Mouse (Mus musculus): ENCODE measurements at regions not wholly inside any gene's neighbourhood (a gene's known extent, or its start where the extent isn't known, plus 50 kb on each side); places are given as distances from the start of the nearest gene placed in this dataset.

DNA sequence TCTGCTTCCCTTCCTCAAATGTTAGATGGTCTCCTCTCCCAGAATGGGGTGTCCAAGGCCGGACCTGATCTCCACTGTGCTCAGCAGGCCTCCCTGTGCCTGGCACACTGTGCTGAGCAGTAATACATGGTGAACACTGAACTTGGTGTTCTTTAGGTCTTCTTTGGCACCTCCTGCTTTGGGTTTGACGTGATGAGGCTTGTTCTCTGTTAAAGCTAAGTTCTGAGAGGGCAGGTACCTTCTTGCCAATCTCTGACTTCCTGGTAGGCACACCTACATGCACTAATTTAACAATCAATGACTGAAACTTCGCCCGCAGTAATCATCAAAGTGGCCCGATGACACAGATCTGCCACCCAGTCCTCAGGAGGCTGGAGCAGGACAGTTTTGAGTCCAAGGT lies 238.5 kb downstream of the Sp3 start:
- in situ Hi-C loops (cut with MboI; ENCODE audit: low pct_ligation_motif_present, low pct_unique_long_range_greater_than_20kb, low sequenced_read_pairs): no loop called here
- H3K36me3 ChIP-seq (replicated peaks in 1 of 2; ENCODE audit: control insufficient read depth in 1 of 2, insufficient read depth in 1 of 2, low read length in 1 of 2): no peaks in the 10 kb centered on the region
- no peaks in the 10 kb centered on the region for H3K27me3 ChIP-seq (replicated peaks)
- H3K4me1 ChIP-seq (ENCODE audit: control insufficient read depth in 1 of 2, insufficient read depth in 2 of 2): peaks cover 12 to 17% of the 10 kb centered on the region in 2 experiments
- dilution Hi-C loops (cut with MboI; ENCODE audit: extremely low pct_ligation_motif_present, extremely low pct_unique_long_range_greater_than_20kb, low sequenced_read_pairs): no loop called here
- no peak overlapping the region for H3K4me2 ChIP-seq (ENCODE audit: insufficient read depth, low read depth, poor library complexity, severe bottlenecking)
- no peak overlapping the region for H3K9ac ChIP-seq (ENCODE audit: insufficient read depth, low read depth)
- no peak overlapping the region for H3K4me3 ChIP-seq (replicated peaks in 1 of 3; ENCODE audit: low read depth in 2 of 3, low read length in 2 of 3, poor library complexity in 1 of 3)
- TF ChIP-seq PAX5 (IDR thresholded peaks at IDR 0.05; ENCODE audit: low read length) (no peak), IRF4 (IDR thresholded peaks at IDR 0.05; ENCODE audit: low read depth, low read length) (no peak), POLR2A (IDR thresholded peaks at IDR 0.05; ENCODE audit: low read depth, low read length) (no peak), USF1 (IDR thresholded peaks at IDR 0.05; ENCODE audit: low read depth, low read length) (no peak), MAFK (IDR thresholded peaks at IDR 0.05; ENCODE audit: insufficient replicate concordance, low read length) (no peak), GABPA (IDR thresholded peaks at IDR 0.05; ENCODE audit: insufficient replicate concordance, low read depth, low read length) (no peak), USF2 (conservative IDR thresholded peaks at IDR 0.05; ENCODE audit: low read depth, low read length) (no peak), SMC3 (IDR thresholded peaks at IDR 0.05; ENCODE audit: low read depth, low read length) (no peak), ZC3H11A (IDR thresholded peaks at IDR 0.05; ENCODE audit: low read depth, low read length) (no peak), CTCF (conservative IDR thresholded peaks at IDR 0.05 in 1 of 2, IDR thresholded peaks at IDR 0.05 in 1 of 2; ENCODE audit: low read depth in 2 of 2, low read length in 2 of 2) (no peak), KAT2A (IDR thresholded peaks at IDR 0.05; ENCODE audit: insufficient replicate concordance, low read length) (no peak), MAX (IDR thresholded peaks at IDR 0.05; ENCODE audit: low read length) (no peak), ETS1 (conservative IDR thresholded peaks at IDR 0.05; ENCODE audit: low read depth, low read length) (no peak), EP300 (IDR thresholded peaks at IDR 0.05; ENCODE audit: low read length) (no peak), MYC (IDR thresholded peaks at IDR 0.05; ENCODE audit: low read depth, low read length) (no peak)
- DNase-seq (ENCODE audit: extremely low read depth): no peak
- H3K27ac ChIP-seq (ENCODE audit: insufficient read depth, low read depth): no peak overlapping the region
- H3K9me3 ChIP-seq (replicated peaks; ENCODE audit: low read length): no peaks in the 10 kb centered on the region
- H3K79me2 ChIP-seq (replicated peaks; ENCODE audit: control insufficient read depth, extremely low read depth, insufficient read depth, poor library complexity, severe bottlenecking): no peaks in the 10 kb centered on the region

- H3K9me3 ChIP-seq (replicated peaks; ENCODE audit: low read length): no peaks in the 10 kb centered on the region
- no peaks in the 10 kb centered on the region for H3K79me2 ChIP-seq (replicated peaks; ENCODE audit: control insufficient read depth, extremely low read depth, insufficient read depth, poor library complexity, severe bottlenecking)
- no peak overlapping the region for H3K4me2 ChIP-seq (ENCODE audit: insufficient read depth, low read depth, poor library complexity, severe bottlenecking)
- dilution Hi-C loops (cut with MboI; ENCODE audit: extremely low pct_ligation_motif_present, extremely low pct_unique_long_range_greater_than_20kb, low sequenced_read_pairs) (no loop called here), in situ Hi-C loops (cut with MboI; ENCODE audit: low pct_ligation_motif_present, low pct_unique_long_range_greater_than_20kb, low sequenced_read_pairs) (no loop called here)
- no peak overlapping the region for H3K4me3 ChIP-seq (replicated peaks in 1 of 3; ENCODE audit: low read depth in 2 of 3, low read length in 2 of 3, poor library complexity in 1 of 3)
- TF ChIP-seq MXI1 (IDR thresholded peaks at IDR 0.05; ENCODE audit: low read depth, low read length): no peak
- no peak for TF ChIP-seq POLR2AphosphoS2 (IDR thresholded peaks at IDR 0.05; ENCODE audit: low read depth, low read length)
- H3K36me3 ChIP-seq (replicated peaks in 1 of 2; ENCODE audit: control insufficient read depth in 1 of 2, insufficient read depth in 1 of 2, low read length in 1 of 2): no peaks in the 10 kb centered on the region
- H3K4me1 ChIP-seq (ENCODE audit: control insufficient read depth in 1 of 2, insufficient read depth in 2 of 2): peaks cover 12% of the 10 kb centered on the region in 2 experiments
- no peak overlapping the region for H3K27ac ChIP-seq (ENCODE audit: insufficient read depth, low read depth)
- DNase-seq (ENCODE audit: extremely low read depth): no peak
- no peak overlapping the region for H3K9ac ChIP-seq (ENCODE audit: insufficient read depth, low read depth)
- H3K27me3 ChIP-seq (replicated peaks): no peaks in the 10 kb centered on the region
Measured at GRCm38 (mm10) chr2:72743651-72744050, 236.6 kb downstream of the Sp3 start.
